Mouse (Mus musculus): ENCODE results near the gene Umad1. TPM values are rescaled to one million over a fixed set of nuclear protein-coding genes. Genes with fewer than 3 reads are reported as not detected.

Umad1 gene
- polyA plus RNA-seq, 1 experiment from 2014 or later: 17.9 TPM

DNA sequence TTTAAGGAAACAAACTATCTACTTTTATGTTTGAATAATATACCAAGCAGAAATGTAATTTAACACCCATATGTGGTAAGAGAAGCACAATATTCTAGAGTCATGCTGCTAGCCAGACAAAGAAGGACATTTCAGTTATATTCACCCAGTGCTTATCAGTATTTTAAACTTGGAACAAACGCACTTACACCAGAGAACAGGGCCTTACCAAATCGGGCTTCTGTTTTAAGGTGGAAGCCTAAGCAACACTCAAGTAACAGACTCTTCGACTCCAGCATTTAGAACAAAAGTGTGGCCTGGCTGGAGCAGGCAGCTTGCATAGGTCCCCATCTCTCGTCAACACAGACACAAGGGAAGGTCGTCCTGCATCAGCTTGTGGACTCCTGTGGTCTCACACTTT, 229.2 kb downstream of the Umad1 start:
- DNase-seq (ENCODE audit: low spot score): no peak
- H3K27me3 ChIP-seq (ENCODE audit: control insufficient read depth, insufficient read depth, low read length): no peaks in the 10 kb centered on the region
- H3K4me2 ChIP-seq (replicated peaks; ENCODE audit: low read depth): no peak overlapping the region
- 53% methylated on average over 5 of the region's 5 CpGs for WGBS
- no peak overlapping the region for H3K9ac ChIP-seq (ENCODE audit: low read length)
- no peak overlapping the region for H3K27ac ChIP-seq (replicated peaks)
- no peak for TF ChIP-seq CTCF (IDR thresholded peaks at IDR 0.05; ENCODE audit: low read depth)
- H3K36me3 ChIP-seq (ENCODE audit: control insufficient read depth, insufficient read depth, low read length): no peaks in the 10 kb centered on the region
- H3K9me3 ChIP-seq (ENCODE audit: control insufficient read depth, low read length): no peaks in the 10 kb centered on the region
- no peaks in the 10 kb centered on the region for H3K4me1 ChIP-seq (replicated peaks; ENCODE audit: control insufficient read depth, insufficient read depth)
- H3K4me3 ChIP-seq (ENCODE audit: low read depth, low read length): no peak overlapping the region
- ATAC-seq (ENCODE audit: low FRiP score, low TSS enrichment): no peak

DNA sequence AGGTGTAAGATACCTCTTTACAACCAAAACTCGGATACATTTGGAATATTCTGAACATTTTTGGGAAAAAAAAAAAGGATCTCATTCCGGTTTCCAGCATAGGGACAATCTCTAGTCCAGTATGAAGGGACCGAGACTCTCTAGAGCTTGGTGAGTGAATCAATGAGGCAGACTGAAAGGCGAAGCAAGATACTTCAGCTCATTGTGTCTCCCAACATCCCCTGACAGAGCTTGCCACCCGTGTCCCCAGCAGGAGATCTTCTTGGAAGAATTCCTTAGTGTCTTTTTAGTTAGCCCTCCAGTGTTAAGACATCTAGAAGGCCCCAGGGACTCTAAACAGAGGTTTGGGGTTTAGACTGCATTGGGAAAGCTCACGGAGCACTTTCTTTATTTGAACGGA, 230.2 kb downstream of the Umad1 start:
- Histone ChIP-seq H3K27ac (replicated peaks) (no peak overlapping the region), H3K36me3 (ENCODE audit: control insufficient read depth, insufficient read depth, low read length) (no peaks in the 10 kb centered on the region), H3K27me3 (ENCODE audit: control insufficient read depth, insufficient read depth, low read length) (no peaks in the 10 kb centered on the region), H3K9ac (ENCODE audit: low read length) (no peak overlapping the region), H3K4me3 (ENCODE audit: low read depth, low read length) (no peak overlapping the region), H3K4me1 (replicated peaks; ENCODE audit: control insufficient read depth, insufficient read depth) (no peaks in the 10 kb centered on the region), H3K4me2 (replicated peaks; ENCODE audit: low read depth) (no peak overlapping the region), H3K9me3 (ENCODE audit: control insufficient read depth, low read length) (no peaks in the 10 kb centered on the region)
- ATAC-seq (ENCODE audit: low FRiP score, low TSS enrichment): no peak
- WGBS: 86% methylated on average over 7 of the region's 7 CpGs
- no peak for DNase-seq (ENCODE audit: low spot score)
- no peak for TF ChIP-seq CTCF (IDR thresholded peaks at IDR 0.05; ENCODE audit: low read depth)
- TF ChIP-seq EP300 (optimal IDR thresholded peaks at IDR 0.05): no peak

DNA sequence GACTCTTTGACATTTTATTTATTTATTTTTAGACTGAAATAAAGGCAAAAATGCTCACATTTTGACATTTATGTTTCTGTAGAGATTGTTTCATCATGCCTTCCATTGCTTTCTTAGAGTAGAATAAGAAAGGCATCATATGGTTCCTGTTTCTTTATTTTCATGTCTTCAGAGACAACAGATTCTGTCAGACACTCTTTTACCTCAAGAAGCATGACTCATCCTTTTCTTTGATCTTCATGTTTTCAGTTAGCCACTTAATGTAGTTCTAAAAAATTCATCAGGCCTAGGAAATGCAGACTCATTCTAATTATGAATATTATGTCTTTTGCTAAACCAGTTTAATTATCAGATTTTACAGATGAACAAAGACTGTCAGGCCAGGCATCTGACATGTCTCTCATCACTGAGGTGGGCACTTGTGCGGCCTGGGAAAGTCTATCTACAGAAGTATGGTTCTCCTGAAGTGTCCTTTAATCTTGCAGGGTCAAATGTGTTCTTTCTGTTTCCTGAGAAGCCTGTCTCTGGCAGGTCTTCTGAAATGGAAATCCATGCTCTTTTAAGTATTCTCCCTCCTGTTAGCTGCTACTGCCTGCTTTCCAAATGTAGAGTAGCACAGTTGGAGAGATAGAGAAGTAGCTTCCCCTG, 231.0 kb downstream of the Umad1 start:
- Histone ChIP-seq H3K36me3 (ENCODE audit: control insufficient read depth, insufficient read depth, low read length) (no peaks in the 10 kb centered on the region), H3K4me2 (replicated peaks; ENCODE audit: low read depth) (no peak overlapping the region), H3K4me1 (replicated peaks; ENCODE audit: control insufficient read depth, insufficient read depth) (no peaks in the 10 kb centered on the region), H3K9ac (ENCODE audit: low read length) (no peak overlapping the region), H3K27ac (replicated peaks) (no peak overlapping the region), H3K9me3 (ENCODE audit: control insufficient read depth, low read length) (no peaks in the 10 kb centered on the region), H3K4me3 (ENCODE audit: low read depth, low read length) (no peak overlapping the region), H3K27me3 (ENCODE audit: control insufficient read depth, insufficient read depth, low read length) (no peaks in the 10 kb centered on the region)
- WGBS: 93% methylated on average over 1 of the region's 1 CpGs
- TF ChIP-seq CTCF (IDR thresholded peaks at IDR 0.05; ENCODE audit: low read depth): no peak
- TF ChIP-seq EP300 (optimal IDR thresholded peaks at IDR 0.05): no peak
- DNase-seq (ENCODE audit: low spot score) (no peak), ATAC-seq (ENCODE audit: low FRiP score, low TSS enrichment) (no peak)

DNA sequence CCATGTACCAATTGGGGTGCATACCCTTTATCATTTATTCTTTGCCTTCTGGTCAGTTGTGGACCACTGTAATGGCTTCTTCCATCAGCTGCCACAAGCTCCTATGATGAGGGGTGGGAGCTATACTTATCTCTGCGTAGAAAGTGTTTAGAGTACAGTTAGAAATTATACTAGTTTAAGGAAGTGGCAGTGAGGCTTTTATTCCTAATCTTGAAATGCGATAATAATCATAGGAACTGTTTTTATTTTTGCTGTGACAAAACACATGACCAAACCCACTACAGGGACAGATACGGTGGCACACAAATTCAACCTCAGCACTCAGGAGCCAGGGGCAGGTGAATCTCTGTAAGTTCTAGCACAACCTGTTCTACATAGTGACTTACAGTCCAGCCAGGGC, 233.2 kb downstream of the Umad1 start:
- Histone ChIP-seq H3K4me3 (ENCODE audit: low read depth, low read length) (no peak overlapping the region), H3K27ac (replicated peaks) (no peak overlapping the region), H3K9ac (ENCODE audit: low read length) (no peak overlapping the region), H3K27me3 (ENCODE audit: control insufficient read depth, insufficient read depth, low read length) (no peaks in the 10 kb centered on the region), H3K36me3 (ENCODE audit: control insufficient read depth, insufficient read depth, low read length) (no peaks in the 10 kb centered on the region), H3K4me2 (replicated peaks; ENCODE audit: low read depth) (no peak overlapping the region), H3K9me3 (ENCODE audit: control insufficient read depth, low read length) (no peaks in the 10 kb centered on the region), H3K4me1 (replicated peaks; ENCODE audit: control insufficient read depth, insufficient read depth) (no peaks in the 10 kb centered on the region)
- DNase-seq (ENCODE audit: low spot score) (no peak), ATAC-seq (ENCODE audit: low FRiP score, low TSS enrichment) (no peak)
- 85% methylated on average over 3 of the region's 3 CpGs for WGBS
- no peak for TF ChIP-seq EP300 (optimal IDR thresholded peaks at IDR 0.05)

DNA sequence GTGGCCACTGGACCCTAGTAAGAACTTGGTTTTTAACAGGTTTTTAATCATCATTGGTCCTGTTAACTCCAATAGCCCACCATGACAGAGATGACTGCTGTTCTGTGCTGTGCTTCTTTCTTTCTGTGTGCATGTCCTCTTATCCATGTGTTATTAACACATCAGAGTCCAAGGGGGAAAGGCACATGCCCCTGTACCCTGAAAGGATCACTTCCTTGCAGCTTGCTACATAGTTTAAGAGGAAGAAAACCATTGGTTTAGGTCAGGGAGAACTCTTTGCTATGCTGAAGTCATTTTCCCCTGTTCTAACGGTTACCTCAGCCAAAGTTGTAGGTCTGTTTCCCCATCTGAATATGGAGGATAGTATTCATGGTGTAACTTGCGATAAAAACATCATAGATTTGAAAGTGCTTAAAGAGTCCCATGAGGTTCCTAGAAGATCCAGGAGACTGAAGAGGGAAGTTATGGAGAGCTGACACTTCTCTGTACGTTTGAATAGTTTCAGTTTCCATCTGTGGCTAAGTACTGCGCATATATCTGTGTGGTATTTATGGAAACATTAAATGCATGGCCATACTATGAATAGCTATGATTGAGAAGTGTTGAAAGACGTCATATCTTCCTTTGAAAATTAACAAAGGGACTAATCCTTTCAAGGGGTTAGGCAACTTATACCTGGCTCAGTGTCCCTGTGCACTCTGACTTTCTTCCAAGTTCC, 236.2 kb downstream of the Umad1 start:
- no peak for TF ChIP-seq CTCF (IDR thresholded peaks at IDR 0.05; ENCODE audit: low read depth)
- TF ChIP-seq EP300 (optimal IDR thresholded peaks at IDR 0.05): no peak
- Histone ChIP-seq H3K4me2 (replicated peaks; ENCODE audit: low read depth) (no peak overlapping the region), H3K27me3 (ENCODE audit: control insufficient read depth, insufficient read depth, low read length) (no peaks in the 10 kb centered on the region), H3K9ac (ENCODE audit: low read length) (no peak overlapping the region), H3K9me3 (ENCODE audit: control insufficient read depth, low read length) (no peaks in the 10 kb centered on the region), H3K4me1 (replicated peaks; ENCODE audit: control insufficient read depth, insufficient read depth) (no peaks in the 10 kb centered on the region), H3K27ac (replicated peaks) (no peak overlapping the region), H3K4me3 (ENCODE audit: low read depth, low read length) (no peak overlapping the region), H3K36me3 (ENCODE audit: control insufficient read depth, insufficient read depth, low read length) (no peaks in the 10 kb centered on the region)
- 62% methylated on average over 5 of the region's 5 CpGs for WGBS
- DNase-seq (ENCODE audit: low spot score) (no peak), ATAC-seq (ENCODE audit: low FRiP score, low TSS enrichment) (no peak; the same call in 1 of the 2 replicates)

DNA sequence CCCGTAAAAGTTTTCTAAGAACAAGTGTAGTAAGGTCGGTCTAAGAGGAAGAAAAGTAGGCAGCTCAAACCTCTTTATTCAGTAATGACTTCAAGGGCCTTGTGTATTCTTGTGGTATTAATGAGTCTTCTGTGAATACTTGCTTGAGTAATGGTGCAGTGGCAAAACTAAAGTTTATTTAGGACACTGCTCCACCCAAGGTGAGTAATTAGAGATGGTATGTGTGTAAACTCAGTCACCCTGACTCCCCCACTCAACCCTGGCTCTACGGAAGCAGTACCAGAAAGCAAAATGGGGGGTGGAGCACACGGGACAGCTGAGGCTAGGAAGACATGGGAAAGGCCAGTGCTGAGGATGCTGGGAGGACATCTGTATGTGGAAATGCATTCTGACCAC, 236.7 kb downstream of the Umad1 start:
- WGBS: 53% methylated on average over 4 of the region's 4 CpGs
- no peak for TF ChIP-seq EP300 (optimal IDR thresholded peaks at IDR 0.05)
- no peak overlapping the region for H3K27ac ChIP-seq (replicated peaks)
- H3K36me3 ChIP-seq (ENCODE audit: control insufficient read depth, insufficient read depth, low read length): no peaks in the 10 kb centered on the region
- no peaks in the 10 kb centered on the region for H3K4me1 ChIP-seq (replicated peaks; ENCODE audit: control insufficient read depth, insufficient read depth)
- H3K4me2 ChIP-seq (replicated peaks; ENCODE audit: low read depth): no peak overlapping the region
- no peak for DNase-seq (ENCODE audit: low spot score)
- peak; percentile 60; the same call in 1 of the 2 replicates for ATAC-seq (ENCODE audit: low FRiP score, low TSS enrichment)
- no peak overlapping the region for H3K4me3 ChIP-seq (ENCODE audit: low read depth, low read length)
- no peak overlapping the region for H3K9ac ChIP-seq (ENCODE audit: low read length)
- H3K9me3 ChIP-seq (ENCODE audit: control insufficient read depth, low read length): no peaks in the 10 kb centered on the region
- H3K27me3 ChIP-seq (ENCODE audit: control insufficient read depth, insufficient read depth, low read length): no peaks in the 10 kb centered on the region
